Mouse (Mus musculus): ENCODE measurements around the gene Gdf1. TPM values are rescaled to one million over a fixed set of nuclear protein-coding genes. Genes with fewer than 3 reads are reported as not detected.

Gene Gdf1
- polyA plus RNA-seq, 1 experiment, result 21.0 TPM

GRCm38 (mm10) chr8:70293988-70294405, 35.6 kb upstream of the Gdf1 start:
- TF ChIP-seq POLR2A (IDR thresholded peaks at IDR 0.05; ENCODE audit: borderline replicate concordance, insufficient read depth, low read length) (no peak), CTCF (IDR thresholded peaks at IDR 0.05; ENCODE audit: borderline replicate concordance, insufficient read depth, low read depth, low read length) (no peak)
- DNase-seq, result no peak
- Histone ChIP-seq H3K4me1 (ENCODE audit: control insufficient read depth, insufficient read depth, low read length) (no peaks in the 10 kb centered on the region), H3K27ac (ENCODE audit: insufficient read depth, low read length) (no peak overlapping the region), H3K27me3 (ENCODE audit: control insufficient read depth, insufficient read depth, low read length) (no peaks in the 10 kb centered on the region), H3K4me3 (replicated peaks; ENCODE audit: insufficient read depth, low read depth, low read length) (no peak overlapping the region)
- WGBS, result 57% methylated on average over 5 of the region's 5 CpGs

GRCm38 (mm10) chr8:70300881-70301280, 28.7 kb upstream of the Gdf1 start:
- Histone ChIP-seq H3K27ac (ENCODE audit: insufficient read depth, low read length) (no peak overlapping the region), H3K27me3 (ENCODE audit: control insufficient read depth, insufficient read depth, low read length) (no peaks in the 10 kb centered on the region), H3K4me1 (ENCODE audit: control insufficient read depth, insufficient read depth, low read length) (peaks cover 9% of the 10 kb centered on the region; the same call in 1 of the 2 replicates), H3K4me3 (replicated peaks; ENCODE audit: insufficient read depth, low read depth, low read length) (no peak overlapping the region)
- TF ChIP-seq CTCF (IDR thresholded peaks at IDR 0.05; ENCODE audit: borderline replicate concordance, insufficient read depth, low read depth, low read length) (no peak), POLR2A (IDR thresholded peaks at IDR 0.05; ENCODE audit: borderline replicate concordance, insufficient read depth, low read length) (no peak)
- DNase-seq, result no peak
- 68% methylated on average over 3 of the region's 3 CpGs for WGBS

- peak; percentile 73 for TF ChIP-seq POLR2A (IDR thresholded peaks at IDR 0.05; ENCODE audit: borderline replicate concordance, insufficient read depth, low read length)
- no peak for TF ChIP-seq CTCF (IDR thresholded peaks at IDR 0.05; ENCODE audit: borderline replicate concordance, insufficient read depth, low read depth, low read length)
- Histone ChIP-seq H3K4me1 (ENCODE audit: control insufficient read depth, insufficient read depth, low read length) (peaks cover 9% of the 10 kb centered on the region; the same call in 1 of the 2 replicates), H3K4me3 (replicated peaks; ENCODE audit: insufficient read depth, low read depth, low read length) (peak within 1 kb of the TSS; percentile 80), H3K27ac (ENCODE audit: insufficient read depth, low read length) (peak within 1 kb of the TSS; percentile 57), H3K27me3 (ENCODE audit: control insufficient read depth, insufficient read depth, low read length) (no peaks in the 10 kb centered on the region)
- WGBS, result under 1% methylated on average over 40 of the region's 40 CpGs
- peak; percentile 94 to 97 for DNase-seq
These were observed 27.2 kb upstream of the Gdf1 start, which contains the start of the genes Ddx49 and Cope for GRCm38 (mm10) chr8:70302358-70302890. Ddx49 (minus strand) TSS chr8:70302489. Cope (plus strand) TSS chr8:70302518.

GRCm38 (mm10) chr8:70302901-70303300, 26.7 kb upstream of the Gdf1 start:
- H3K4me1 ChIP-seq (ENCODE audit: control insufficient read depth, insufficient read depth, low read length), result peaks cover 9% of the 10 kb centered on the region; the same call in 1 of the 2 replicates
- DNase-seq, result no peak
- TF ChIP-seq CTCF (IDR thresholded peaks at IDR 0.05; ENCODE audit: borderline replicate concordance, insufficient read depth, low read depth, low read length) (no peak), POLR2A (IDR thresholded peaks at IDR 0.05; ENCODE audit: borderline replicate concordance, insufficient read depth, low read length) (no peak)
- peak overlapping the region; percentile 12; the same call in 1 of the 2 replicates for H3K27ac ChIP-seq (ENCODE audit: insufficient read depth, low read length)
- WGBS, result 4% methylated on average over 16 of the region's 16 CpGs
- H3K27me3 ChIP-seq (ENCODE audit: control insufficient read depth, insufficient read depth, low read length), result no peaks in the 10 kb centered on the region
- peak overlapping the region; percentile 80 for H3K4me3 ChIP-seq (replicated peaks; ENCODE audit: insufficient read depth, low read depth, low read length)

GRCm38 (mm10) chr8:70309311-70309710, 20.3 kb upstream of the Gdf1 start:
- 27% methylated on average over 2 of the region's 2 CpGs for WGBS
- peaks cover 5% of the 10 kb centered on the region for H3K4me1 ChIP-seq (ENCODE audit: control insufficient read depth, insufficient read depth, low read length)
- H3K4me3 ChIP-seq (replicated peaks; ENCODE audit: insufficient read depth, low read depth, low read length), result no peak overlapping the region
- TF ChIP-seq POLR2A (IDR thresholded peaks at IDR 0.05; ENCODE audit: borderline replicate concordance, insufficient read depth, low read length), result no peak
- peak; percentile 61 for TF ChIP-seq CTCF (IDR thresholded peaks at IDR 0.05; ENCODE audit: borderline replicate concordance, insufficient read depth, low read depth, low read length)
- H3K27ac ChIP-seq (ENCODE audit: insufficient read depth, low read length), result no peak overlapping the region
- no peaks in the 10 kb centered on the region for H3K27me3 ChIP-seq (ENCODE audit: control insufficient read depth, insufficient read depth, low read length)
- DNase-seq, result no peak

GRCm38 (mm10) chr8:70313399-70313798, 16.2 kb upstream of the Gdf1 start:
- TF ChIP-seq CTCF (IDR thresholded peaks at IDR 0.05; ENCODE audit: borderline replicate concordance, insufficient read depth, low read depth, low read length) (no peak), POLR2A (IDR thresholded peaks at IDR 0.05; ENCODE audit: borderline replicate concordance, insufficient read depth, low read length) (no peak)
- peak in 1 of 2 experiments; percentile 39 for DNase-seq
- Histone ChIP-seq H3K4me3 (replicated peaks; ENCODE audit: insufficient read depth, low read depth, low read length) (no peak overlapping the region), H3K4me1 (ENCODE audit: control insufficient read depth, insufficient read depth, low read length) (peaks cover 10% of the 10 kb centered on the region), H3K27me3 (ENCODE audit: control insufficient read depth, insufficient read depth, low read length) (no peaks in the 10 kb centered on the region), H3K27ac (ENCODE audit: insufficient read depth, low read length) (no peak overlapping the region)
- 6% methylated on average over 2 of the region's 2 CpGs for WGBS

GRCm38 (mm10) chr8:70315624-70316510, 13.8 kb upstream of the Gdf1 start, which contains the start of gene Cers1:
Cers1 (plus strand) TSS chr8:70315775.
- peak within 1 kb of the TSS; percentile 63 for H3K27ac ChIP-seq (ENCODE audit: insufficient read depth, low read length)
- TF ChIP-seq POLR2A (IDR thresholded peaks at IDR 0.05; ENCODE audit: borderline replicate concordance, insufficient read depth, low read length) (peak; percentile 63), CTCF (IDR thresholded peaks at IDR 0.05; ENCODE audit: borderline replicate concordance, insufficient read depth, low read depth, low read length) (no peak)
- peak within 1 kb of the TSS; percentile 83 for H3K4me3 ChIP-seq (replicated peaks; ENCODE audit: insufficient read depth, low read depth, low read length)
- H3K27me3 ChIP-seq (ENCODE audit: control insufficient read depth, insufficient read depth, low read length), result no peaks in the 10 kb centered on the region
- H3K4me1 ChIP-seq (ENCODE audit: control insufficient read depth, insufficient read depth, low read length), result peaks cover 10% of the 10 kb centered on the region
- WGBS, result 2% methylated on average over 66 of the region's 66 CpGs
- DNase-seq, result peak; percentile 80 to 84

Data from cerebellum, adult 2 months (tissue).